ENCODE assay signal across 14 mouse cellular contexts in genomic region chr12:34212162-34212561, GRCm38 (mm10).
"Had no signal": no experiment of that assay in that cellular context is flagged by ENCODE, and none has a peak within 500 bp of the region (broad histone marks: within the 10 kb centered on the region; RNA-seq: fewer than 3 reads in every experiment).

No protein-coding gene starts in this region.

- DNase-seq: lung, adult 18-20 months; lung, embryonic 14.5 days; lung, postnatal 10 days; lung, postnatal 4 days; retina, postnatal 1 day; right cerebral cortex, adult 18-20 months; thymus, adult 18-20 months; thymus, postnatal 25 days; thymus, postnatal 4 days had no signal

- H3K4me3 ChIP-seq: midbrain, embryonic 13.5 days; midbrain, embryonic 15.5 days; neural tube, embryonic 12.5 days had no signal

- H3K27ac ChIP-seq: liver, embryonic 14.5 days; midbrain, embryonic 13.5 days; midbrain, embryonic 15.5 days; neural tube, embryonic 12.5 days had no signal

- H3K4me2 ChIP-seq: lung, embryonic 14.5 days; midbrain, embryonic 11.5 days; midbrain, embryonic 13.5 days; midbrain, embryonic 15.5 days; neural tube, embryonic 12.5 days had no signal

- ATAC-seq: midbrain, embryonic 13.5 days; midbrain, embryonic 15.5 days had no signal

- H3K27me3 ChIP-seq: midbrain, embryonic 13.5 days; midbrain, embryonic 15.5 days; neural tube, embryonic 12.5 days had no signal

- H3K4me1 ChIP-seq: midbrain, embryonic 15.5 days had no signal

- H3K9me3 ChIP-seq: midbrain, embryonic 13.5 days; midbrain, embryonic 15.5 days; neural tube, embryonic 12.5 days had no signal

- H3K36me3 ChIP-seq: midbrain, embryonic 13.5 days; midbrain, embryonic 15.5 days; neural tube, embryonic 12.5 days had no signal

- H3K9ac ChIP-seq: liver, embryonic 14.5 days; lung, embryonic 14.5 days; midbrain, embryonic 13.5 days; midbrain, embryonic 15.5 days; neural tube, embryonic 12.5 days had no signal
